33 mouse cellular contexts compared by ENCODE assay signal in genomic region chr1:42468365-42468764, GRCm38 (mm10).
DNase-seq lines count a peak whose midpoint lies in the region; ATAC-seq and TF ChIP-seq lines count a peak whose summit lies in the region.
"Had no signal": no experiment of that assay in that cellular context is flagged by ENCODE, and none has a peak within 500 bp of the region (broad histone marks: within the 10 kb centered on the region; RNA-seq: fewer than 3 reads in every experiment).

No protein-coding gene starts in this region.

- WGBS in embryonic facial prominence, embryonic 10.5 days = 75% methylated on average over 3 of the region's 3 CpGs
- WGBS in kidney, adult 2 months = 52% methylated on average over 3 of the region's 3 CpGs
- WGBS in kidney, embryonic 16.5 days = 51% methylated on average over 3 of the region's 3 CpGs
- WGBS in forebrain, embryonic 12.5 days = 82% methylated on average over 3 of the region's 3 CpGs

- H3K9ac ChIP-seq in kidney, embryonic 16.5 days (replicated peaks; ENCODE audit: low read length) = no peak overlapping the region
- H3K9ac ChIP-seq in forebrain, embryonic 12.5 days = no peak overlapping the region
- H3K9ac ChIP-seq: embryonic facial prominence, embryonic 13.5 days; forebrain, postnatal 0 days; hindbrain, embryonic 12.5 days; limb, embryonic 13.5 days; lung, embryonic 15.5 days; midbrain, embryonic 12.5 days; neural tube, embryonic 12.5 days had no signal

- H3K27ac ChIP-seq in embryonic facial prominence, embryonic 10.5 days (replicated peaks) = no peak overlapping the region
- H3K27ac ChIP-seq in kidney, adult 2 months (ENCODE audit: insufficient read depth, low read depth, low read length) = no peak overlapping the region
- H3K27ac ChIP-seq in kidney, embryonic 16.5 days (ENCODE audit: low read length) = no peak overlapping the region
- H3K27ac ChIP-seq in forebrain, embryonic 12.5 days = no peak overlapping the region
- H3K27ac ChIP-seq: embryonic facial prominence, embryonic 13.5 days; forebrain, embryonic 10.5 days; heart, embryonic 10.5 days; hindbrain, embryonic 12.5 days; hindbrain, postnatal 0 days; layer of hippocampus, adult 2 months; left cerebral cortex, adult 2 months; limb, embryonic 13.5 days; lung, embryonic 15.5 days; midbrain, embryonic 12.5 days; neural tube, embryonic 12.5 days had no signal

- no peak for TF ChIP-seq CTCF in kidney, adult 2 months (conservative IDR thresholded peaks at IDR 0.05; ENCODE audit: insufficient read depth, insufficient read length, low read depth, low read length)

- peak; percentile 12 for DNase-seq in embryonic facial prominence, embryonic 10.5 days (ENCODE audit: low spot score)
- DNase-seq in kidney, adult 2 months = peak; percentile 87
- DNase-seq in kidney, postnatal 36 days = peak; percentile 67 to 76
- no peak for DNase-seq in cerebellum, postnatal 4 days (ENCODE audit: low spot score in 2 of 2)
- DNase-seq: adrenal gland, adult 2 months; adrenal gland, postnatal 36 days; cerebellum, adult 18-20 months; cerebellum, postnatal 14 days; embryo, embryonic 11 days; forebrain, postnatal 0 days; heart, postnatal 36 days; lung, postnatal 36 days; right cerebral cortex, adult 18-20 months; right cerebral cortex, postnatal 4 days; thymus, postnatal 4 days had no signal

- no peaks in the 10 kb centered on the region for H3K36me3 ChIP-seq in embryonic facial prominence, embryonic 10.5 days (replicated peaks)
- no peaks in the 10 kb centered on the region for H3K36me3 ChIP-seq in kidney, adult 2 months (ENCODE audit: control insufficient read depth, insufficient read depth, low read length)
- no peaks in the 10 kb centered on the region for H3K36me3 ChIP-seq in kidney, embryonic 16.5 days (ENCODE audit: insufficient read depth, low read length)
- H3K36me3 ChIP-seq in forebrain, embryonic 12.5 days (replicated peaks) = no peaks in the 10 kb centered on the region
- H3K36me3 ChIP-seq: embryonic facial prominence, embryonic 13.5 days; forebrain, embryonic 10.5 days; heart, embryonic 10.5 days; hindbrain, embryonic 12.5 days; limb, embryonic 13.5 days; lung, embryonic 15.5 days; midbrain, embryonic 12.5 days; neural tube, embryonic 12.5 days had no signal

- H3K4me2 ChIP-seq in kidney, embryonic 16.5 days (replicated peaks; ENCODE audit: low read depth, low read length) = no peak overlapping the region
- H3K4me2 ChIP-seq in forebrain, embryonic 12.5 days = no peak overlapping the region
- H3K4me2 ChIP-seq: embryonic facial prominence, embryonic 13.5 days; hindbrain, embryonic 12.5 days; limb, embryonic 13.5 days; liver, embryonic 11.5 days; lung, embryonic 15.5 days; midbrain, embryonic 12.5 days; neural tube, embryonic 12.5 days had no signal

- H3K9me3 ChIP-seq in embryonic facial prominence, embryonic 10.5 days = no peaks in the 10 kb centered on the region
- no peaks in the 10 kb centered on the region for H3K9me3 ChIP-seq in kidney, embryonic 16.5 days (ENCODE audit: low read length)
- H3K9me3 ChIP-seq in forebrain, embryonic 12.5 days = no peaks in the 10 kb centered on the region
- H3K9me3 ChIP-seq: embryonic facial prominence, embryonic 13.5 days; forebrain, embryonic 10.5 days; heart, embryonic 10.5 days; hindbrain, embryonic 12.5 days; limb, embryonic 13.5 days; lung, embryonic 15.5 days; midbrain, embryonic 12.5 days; neural tube, embryonic 12.5 days had no signal

- peaks cover 3% of the 10 kb centered on the region; the same call in 1 of the 2 replicates for H3K4me1 ChIP-seq in embryonic facial prominence, embryonic 10.5 days
- H3K4me1 ChIP-seq in kidney, adult 2 months (ENCODE audit: control insufficient read depth, insufficient read depth, low read length) = peaks cover 6% of the 10 kb centered on the region; the same call in 1 of the 2 replicates
- peaks cover 12% of the 10 kb centered on the region for H3K4me1 ChIP-seq in kidney, embryonic 16.5 days (ENCODE audit: insufficient read depth, low read length)
- peaks cover 14% of the 10 kb centered on the region for H3K4me1 ChIP-seq in forebrain, embryonic 12.5 days
- H3K4me1 ChIP-seq: embryonic facial prominence, embryonic 13.5 days; heart, embryonic 10.5 days had no signal

- no peak overlapping the region for H3K4me3 ChIP-seq in embryonic facial prominence, embryonic 10.5 days
- H3K4me3 ChIP-seq in kidney, adult 2 months (ENCODE audit: insufficient read depth, low read depth, low read length) = no peak overlapping the region
- H3K4me3 ChIP-seq in kidney, embryonic 16.5 days (ENCODE audit: low read length) = no peak overlapping the region
- no peak overlapping the region for H3K4me3 ChIP-seq in forebrain, embryonic 12.5 days (replicated peaks)
- H3K4me3 ChIP-seq: embryonic facial prominence, embryonic 13.5 days; forebrain, embryonic 10.5 days; heart, embryonic 10.5 days; hindbrain, embryonic 12.5 days; layer of hippocampus, adult 2 months; left cerebral cortex, adult 2 months; limb, embryonic 13.5 days; lung, embryonic 15.5 days; midbrain, embryonic 12.5 days; myocyte; neural tube, embryonic 12.5 days had no signal

- ATAC-seq in kidney, embryonic 16.5 days (ENCODE audit: low FRiP score, low TSS enrichment) = peak; percentile 85
- no peak for ATAC-seq in forebrain, embryonic 12.5 days (ENCODE audit: low FRiP score)
- ATAC-seq in activated CD4-positive, CD25-positive, alpha-beta regulatory T cell, adult 4 months = no peak
- ATAC-seq: forebrain, postnatal 0 days; hindbrain, postnatal 0 days; intestine, embryonic 16.5 days; Patski had no signal

- TF ChIP-seq POLR2A in kidney, adult 2 months (IDR thresholded peaks at IDR 0.05; ENCODE audit: low read depth, low read length) = no peak

- no peaks in the 10 kb centered on the region for H3K27me3 ChIP-seq in embryonic facial prominence, embryonic 10.5 days (replicated peaks; ENCODE audit: low read depth, poor library complexity, severe bottlenecking)
- no peaks in the 10 kb centered on the region for H3K27me3 ChIP-seq in kidney, adult 2 months (replicated peaks; ENCODE audit: control insufficient read depth, insufficient read depth, low read length)
- no peaks in the 10 kb centered on the region for H3K27me3 ChIP-seq in kidney, embryonic 16.5 days (ENCODE audit: insufficient read depth, low read length)
- H3K27me3 ChIP-seq in forebrain, embryonic 12.5 days = no peaks in the 10 kb centered on the region
- H3K27me3 ChIP-seq: embryonic facial prominence, embryonic 13.5 days; hindbrain, embryonic 12.5 days; limb, embryonic 13.5 days; lung, embryonic 15.5 days; midbrain, embryonic 12.5 days; neural tube, embryonic 12.5 days had no signal

Comparison
In these comparisons a context has a peak if more than half of its experiments do, and no peak if none do; other contexts are left out.
1. DNase-seq: peak in embryonic facial prominence, embryonic 10.5 days (single experiment), kidney, adult 2 months (single experiment) and kidney, postnatal 36 days (2 of 2); none in cerebellum, postnatal 4 days (0 of 2).